Mouse (Mus musculus) intestine, embryonic 14.5 days (tissue): ENCODE measurements at regions not wholly inside any gene's neighbourhood (a gene's known extent, or its start where the extent isn't known, plus 50 kb on each side); places are given as distances from the start of the nearest gene placed in this dataset.

Experiments used
- ATAC-seq: fragments of 200-750 bp; cut with Nextera tagmentation; replicated peaks from 2 replicates; pipeline ENCODE4 v1.8.0; 2017; ENCODE audit warnings: low read depth, moderate number of reproducible peaks, moderate TSS enrichment, moderate library complexity; ENCODE audit not compliant: low FRiP score, low TSS enrichment
- DNase-seq: peaks from one replicate; pipeline ENCODE4 v3.0.0-alpha.2; 2018; ENCODE audit warnings: low spot score
- H3K27ac ChIP-seq: fragments of 300-500 bp; sonication (generic); 2 replicates; pipeline ENCODE4 v1.5.1; 2014; ENCODE audit warnings: low read depth, mild to moderate bottlenecking, control low read depth
- H3K27me3 ChIP-seq: fragments of 300-500 bp; sonication (generic); replicated peaks from 2 replicates; pipeline ENCODE4 v1.6.1; 2014; ENCODE audit warnings: low read length, control low read depth; ENCODE audit not compliant: control insufficient read depth, insufficient read depth
- H3K36me3 ChIP-seq: fragments of 300-500 bp; sonication (generic); 2 replicates; pipeline ENCODE4 v1.6.1; 2014; ENCODE audit warnings: low read length, control low read depth; ENCODE audit not compliant: control insufficient read depth, insufficient read depth
- H3K4me1 ChIP-seq: fragments of 300-500 bp; sonication (generic); replicated peaks from 2 replicates; pipeline ENCODE4 v1.6.1; 2014; ENCODE audit warnings: low read length, control low read depth, mixed read lengths; ENCODE audit not compliant: control insufficient read depth, insufficient read depth
- H3K4me2 ChIP-seq: fragments of 300-500 bp; sonication (generic); 2 replicates; pipeline ENCODE4 v1.6.1; 2014; ENCODE audit warnings: low read length
- H3K4me3 ChIP-seq: fragments of 300-500 bp; sonication (generic); 2 replicates; pipeline ENCODE4 v1.5.1; 2014; ENCODE audit warnings: low read depth, low read length, control low read depth, mixed read lengths
- H3K9ac ChIP-seq: fragments of 300-500 bp; sonication (generic); 2 replicates; pipeline ENCODE4 v1.6.1; 2014; ENCODE audit warnings: mild to moderate bottlenecking, low read length
- H3K9me3 ChIP-seq: fragments of 300-500 bp; sonication (generic); 2 replicates; pipeline ENCODE4 v1.6.1; 2016; ENCODE audit warnings: low read length, control low read depth; ENCODE audit not compliant: control insufficient read depth
- WGBS: fragments of 180-500 bp; shearing (Covaris S2); extraction: QIAGEN DNeasy Blood & Tissue Kit; methylation state at CpG from one replicate; pipeline ENCODE4 v1.1.7; 2014; 5-methylcytosine and 5-hydroxymethylcytosine counted together

GRCm38 (mm10) chr16:3231566-3231965, 359.3 kb upstream of the Olfr161 start:
- no peaks in the 10 kb centered on the region for H3K4me1 ChIP-seq
- no peak for DNase-seq
- no peaks in the 10 kb centered on the region for H3K27me3 ChIP-seq
- H3K27ac ChIP-seq = no peak overlapping the region
- peaks cover 44% of the 10 kb centered on the region for H3K9me3 ChIP-seq
- no peaks in the 10 kb centered on the region for H3K36me3 ChIP-seq
- 66% methylated on average over 3 of the region's 3 CpGs for whole genome bisulfite sequencing
- no peak overlapping the region for H3K9ac ChIP-seq
- H3K4me2 ChIP-seq = no peak overlapping the region
- peak; percentile 42; the same call in 1 of the 2 replicates for ATAC-seq
- H3K4me3 ChIP-seq = no peak overlapping the region

GRCm38 (mm10) chr16:3232610-3233009, 358.2 kb upstream of the Olfr161 start:
- peaks cover 48% of the 10 kb centered on the region for H3K9me3 ChIP-seq

GRCm38 (mm10) chr16:3234063-3234462, 356.8 kb upstream of the Olfr161 start:
- WGBS = 46% methylated on average over 2 of the region's 2 CpGs
- H3K4me3 ChIP-seq = no peak overlapping the region
- H3K27ac ChIP-seq = no peak overlapping the region
- no peak overlapping the region for H3K9ac ChIP-seq
- ATAC-seq (peak; percentile 24), DNase-seq (no peak)
- H3K4me2 ChIP-seq = no peak overlapping the region
- H3K4me1 ChIP-seq = no peaks in the 10 kb centered on the region
- no peaks in the 10 kb centered on the region for H3K27me3 ChIP-seq
- H3K36me3 ChIP-seq = no peaks in the 10 kb centered on the region
- peaks cover 58% of the 10 kb centered on the region for H3K9me3 ChIP-seq

More at GRCm38 (mm10) chr16:3232610-3233009, 358.2 kb upstream of the Olfr161 start:
- WGBS = 41% methylated on average over 2 of the region's 2 CpGs
- DNase-seq = no peak
- no peak overlapping the region for H3K4me3 ChIP-seq
- H3K4me2 ChIP-seq = no peak overlapping the region
- no peak overlapping the region for H3K9ac ChIP-seq
- no peak overlapping the region for H3K27ac ChIP-seq
- H3K4me1 ChIP-seq = no peaks in the 10 kb centered on the region
- H3K36me3 ChIP-seq = no peaks in the 10 kb centered on the region
- ATAC-seq = 0 out of 2 replicates have a peak, but pooled peaks have one; percentile 20
- no peaks in the 10 kb centered on the region for H3K27me3 ChIP-seq

- Histone ChIP-seq H3K4me1 (no peaks in the 10 kb centered on the region), H3K36me3 (no peaks in the 10 kb centered on the region), H3K9ac (no peak overlapping the region), H3K27ac (no peak overlapping the region), H3K27me3 (no peaks in the 10 kb centered on the region), H3K4me2 (no peak overlapping the region), H3K9me3 (peaks cover 34% of the 10 kb centered on the region), H3K4me3 (no peak overlapping the region)
- ATAC-seq = no peak
- WGBS = 67% methylated on average over 5 of the region's 5 CpGs
- no peak for DNase-seq
Observed at GRCm38 (mm10) chr16:3240982-3241719, 349.7 kb upstream of the Olfr161 start.

- Histone ChIP-seq H3K4me1 (no peaks in the 10 kb centered on the region), H3K36me3 (no peaks in the 10 kb centered on the region), H3K4me3 (no peak overlapping the region), H3K9me3 (peaks cover 36% of the 10 kb centered on the region), H3K27ac (no peak overlapping the region), H3K9ac (no peak overlapping the region), H3K4me2 (no peak overlapping the region), H3K27me3 (no peaks in the 10 kb centered on the region)
- no peak for DNase-seq
- 66% methylated on average over 1 of the region's 1 CpGs for WGBS
- ATAC-seq = no peak
Observed at GRCm38 (mm10) chr16:3241939-3242338, 348.9 kb upstream of the Olfr161 start.

GRCm38 (mm10) chr16:3246422-3246821, 344.4 kb upstream of the Olfr161 start:
- H3K36me3 ChIP-seq = no peaks in the 10 kb centered on the region
- no peak overlapping the region for H3K4me3 ChIP-seq
- no peak overlapping the region for H3K4me2 ChIP-seq
- H3K27me3 ChIP-seq = no peaks in the 10 kb centered on the region
- no peaks in the 10 kb centered on the region for H3K4me1 ChIP-seq
- H3K27ac ChIP-seq = no peak overlapping the region
- no peak overlapping the region for H3K9ac ChIP-seq
- ATAC-seq (no peak), DNase-seq (no peak)
- H3K9me3 ChIP-seq = peaks cover 12% of the 10 kb centered on the region

GRCm38 (mm10) chr16:3247006-3247754, 343.7 kb upstream of the Olfr161 start:
- Histone ChIP-seq H3K9ac (no peak overlapping the region), H3K36me3 (no peaks in the 10 kb centered on the region), H3K4me1 (no peaks in the 10 kb centered on the region), H3K4me2 (no peak overlapping the region), H3K4me3 (no peak overlapping the region), H3K27ac (no peak overlapping the region), H3K27me3 (no peaks in the 10 kb centered on the region), H3K9me3 (peaks cover 12% of the 10 kb centered on the region)
- ATAC-seq = no peak
- no peak for DNase-seq
- WGBS = 44% methylated on average over 2 of the region's 2 CpGs

- Histone ChIP-seq H3K36me3 (no peaks in the 10 kb centered on the region), H3K9ac (no peak overlapping the region), H3K9me3 (peaks cover 12% of the 10 kb centered on the region), H3K4me1 (no peaks in the 10 kb centered on the region), H3K4me2 (no peak overlapping the region), H3K27me3 (no peaks in the 10 kb centered on the region), H3K4me3 (no peak overlapping the region), H3K27ac (no peak overlapping the region)
- 55% methylated on average over 2 of the region's 2 CpGs for WGBS
- ATAC-seq (no peak), DNase-seq (no peak)
Observed at GRCm38 (mm10) chr16:3247755-3248110, 343.1 kb upstream of the Olfr161 start.

- WGBS = 38% methylated on average over 1 of the region's 1 CpGs
- Histone ChIP-seq H3K9me3 (peaks cover 25% of the 10 kb centered on the region), H3K4me2 (no peak overlapping the region), H3K36me3 (no peaks in the 10 kb centered on the region), H3K27ac (no peak overlapping the region), H3K4me1 (no peaks in the 10 kb centered on the region), H3K27me3 (no peaks in the 10 kb centered on the region), H3K9ac (no peak overlapping the region), H3K4me3 (no peak overlapping the region)
- no peak for DNase-seq
- ATAC-seq = no peak
Observed at GRCm38 (mm10) chr16:3253885-3254284, 337.0 kb upstream of the Olfr161 start.
